Mouse (Mus musculus) limb, embryonic 12.5 days (tissue): ENCODE data around the gene Best1. TPM values are rescaled to one million over a fixed set of nuclear protein-coding genes. Genes with fewer than 3 reads are reported as not detected.

Experiments
- ATAC-seq: fragments of 200-750 bp; cut with Nextera tagmentation; 2 replicates; pipeline ENCODE4 v1.8.0; 2017; ENCODE audit warnings: low read depth, moderate TSS enrichment; ENCODE audit not compliant: insufficient number of reproducible peaks, insufficient read depth, low FRiP score, low TSS enrichment
- H3K27ac ChIP-seq: fragments of 300-500 bp; sonication (generic); 2 replicates; pipeline ENCODE4 v1.5.1; 2016; ENCODE audit warnings: mild to moderate bottlenecking, moderate library complexity
- H3K27me3 ChIP-seq: fragments of 300-500 bp; sonication (generic); 2 replicates; pipeline ENCODE4 v1.6.1; 2016; ENCODE audit warnings: mild to moderate bottlenecking, moderate library complexity
- H3K36me3 ChIP-seq: fragments of 300-500 bp; sonication (generic); 2 replicates; pipeline ENCODE4 v1.6.1; 2016; ENCODE audit warnings: mild to moderate bottlenecking, moderate library complexity
- H3K4me1 ChIP-seq: fragments of 300-500 bp; sonication (generic); replicated peaks from 2 replicates; pipeline ENCODE4 v1.6.1; 2016
- H3K4me2 ChIP-seq: fragments of 300-500 bp; sonication (generic); 2 replicates; pipeline ENCODE4 v1.6.1; 2016; ENCODE audit warnings: mild to moderate bottlenecking, moderate library complexity
- H3K4me3 ChIP-seq: fragments of 300-500 bp; sonication (generic); replicated peaks from 2 replicates; pipeline ENCODE4 v1.5.1; 2016; ENCODE audit warnings: mild to moderate bottlenecking
- H3K9ac ChIP-seq: fragments of 300-500 bp; sonication (generic); replicated peaks from 2 replicates; pipeline ENCODE4 v1.6.1; 2016; ENCODE audit warnings: mild to moderate bottlenecking, moderate library complexity
- H3K9me3 ChIP-seq: fragments of 300-500 bp; sonication (generic); 2 replicates; pipeline ENCODE4 v1.6.1; 2016; ENCODE audit warnings: mild to moderate bottlenecking, moderate library complexity
- WGBS: fragments of 180-500 bp; shearing (Covaris S2); methylation state at CpG from one replicate; pipeline ENCODE4 v1.1.7; 2016; 5-methylcytosine and 5-hydroxymethylcytosine counted together
- polyA plus RNA-seq: library from polyadenylated mRNA; unstranded; fragments of >200 nt; fragmentation: Nextera tagmentation; extraction: Ambion mirVana; gene quantifications from 2 replicates; pipeline ENCODE4 v1.2.1, GENCODE M21; 2016

Best1 gene
- 2.2 and 2.3 TPM in 2 replicates for polyA plus RNA-seq

GRCm38 (mm10) chr19:10001206-10001969, at the start of gene Best1, which contains the start of gene Rab3il1:
Gene Best1 (minus strand): TSS chr19:10001633.
Gene Rab3il1 (plus strand): TSS chr19:10001669.
- H3K4me3 ChIP-seq = no peak within 1 kb of the TSS
- no peaks in the 10 kb centered on the region for H3K27me3 ChIP-seq
- H3K4me2 ChIP-seq = no peak within 1 kb of the TSS
- no peaks in the 10 kb centered on the region for H3K36me3 ChIP-seq
- 0 out of 2 replicates have a peak, but pooled peaks cover 6% of the 10 kb centered on the region for H3K9me3 ChIP-seq
- 76% methylated on average over 7 of the region's 7 CpGs for WGBS
- no peak within 1 kb of the TSS for H3K9ac ChIP-seq
- H3K27ac ChIP-seq = no peak within 1 kb of the TSS
- ATAC-seq = no peak
- H3K4me1 ChIP-seq = no peaks in the 10 kb centered on the region

- Histone ChIP-seq H3K9me3 (no peaks in the 10 kb centered on the region), H3K4me3 (no peak overlapping the region), H3K36me3 (no peaks in the 10 kb centered on the region), H3K27ac (no peak overlapping the region), H3K4me1 (peaks cover 6% of the 10 kb centered on the region), H3K9ac (no peak overlapping the region), H3K4me2 (no peak overlapping the region), H3K27me3 (no peaks in the 10 kb centered on the region)
- 68% methylated on average over 2 of the region's 2 CpGs for WGBS
- no peak for ATAC-seq
Observed at GRCm38 (mm10) chr19:10050438-10050837, 49.0 kb upstream of the Best1 start.

GRCm38 (mm10) chr19:10049533-10049932, 48.1 kb upstream of the Best1 start:
- Histone ChIP-seq H3K27ac (no peak overlapping the region), H3K9me3 (no peaks in the 10 kb centered on the region), H3K4me2 (no peak overlapping the region), H3K27me3 (no peaks in the 10 kb centered on the region), H3K36me3 (no peaks in the 10 kb centered on the region), H3K4me3 (no peak overlapping the region), H3K4me1 (peaks cover 6% of the 10 kb centered on the region), H3K9ac (no peak overlapping the region)
- ATAC-seq = no peak

- ATAC-seq = no peak
- Histone ChIP-seq H3K9me3 (no peaks in the 10 kb centered on the region), H3K4me2 (no peak overlapping the region), H3K36me3 (no peaks in the 10 kb centered on the region), H3K9ac (no peak overlapping the region), H3K4me3 (no peak overlapping the region), H3K27ac (no peak overlapping the region), H3K4me1 (peaks cover 12% of the 10 kb centered on the region), H3K27me3 (peaks cover 9% of the 10 kb centered on the region; the same call in 1 of the 2 replicates)
- WGBS = 62% methylated on average over 3 of the region's 3 CpGs
Observed at GRCm38 (mm10) chr19:10046983-10047382, 45.5 kb upstream of the Best1 start.

- Histone ChIP-seq H3K4me3 (no peak overlapping the region), H3K27ac (no peak overlapping the region), H3K36me3 (no peaks in the 10 kb centered on the region), H3K27me3 (peaks cover 9% of the 10 kb centered on the region; the same call in 1 of the 2 replicates), H3K9ac (no peak overlapping the region), H3K4me1 (peaks cover 16% of the 10 kb centered on the region), H3K9me3 (no peaks in the 10 kb centered on the region), H3K4me2 (no peak overlapping the region)
- ATAC-seq = no peak
- 67% methylated on average over 4 of the region's 4 CpGs for WGBS
Observed at GRCm38 (mm10) chr19:10046346-10046745, 44.9 kb upstream of the Best1 start.

- no peak overlapping the region for H3K9ac ChIP-seq
- no peaks in the 10 kb centered on the region for H3K9me3 ChIP-seq
- H3K4me2 ChIP-seq = no peak overlapping the region
- no peak overlapping the region for H3K27ac ChIP-seq
- peaks cover 22% of the 10 kb centered on the region for H3K4me1 ChIP-seq
- WGBS = 78% methylated on average over 2 of the region's 2 CpGs
- ATAC-seq = no peak
- no peaks in the 10 kb centered on the region for H3K36me3 ChIP-seq
- no peak overlapping the region for H3K4me3 ChIP-seq
- peaks cover 9% of the 10 kb centered on the region; the same call in 1 of the 2 replicates for H3K27me3 ChIP-seq
Observed at GRCm38 (mm10) chr19:10045707-10046106, 44.3 kb upstream of the Best1 start.

GRCm38 (mm10) chr19:10043643-10044042, 42.2 kb upstream of the Best1 start:
- no peak for ATAC-seq
- no peak overlapping the region for H3K27ac ChIP-seq
- peaks cover 25% of the 10 kb centered on the region for H3K4me1 ChIP-seq
- no peaks in the 10 kb centered on the region for H3K9me3 ChIP-seq
- no peak overlapping the region for H3K9ac ChIP-seq
- H3K4me3 ChIP-seq = no peak overlapping the region
- H3K4me2 ChIP-seq = no peak overlapping the region
- H3K27me3 ChIP-seq = peaks cover 9% of the 10 kb centered on the region; the same call in 1 of the 2 replicates
- H3K36me3 ChIP-seq = no peaks in the 10 kb centered on the region

- Histone ChIP-seq H3K27ac (no peak overlapping the region), H3K27me3 (peaks cover 9% of the 10 kb centered on the region; the same call in 1 of the 2 replicates), H3K4me1 (peaks cover 25% of the 10 kb centered on the region), H3K4me2 (no peak overlapping the region; the same call in 1 of the 2 replicates), H3K4me3 (no peak overlapping the region), H3K36me3 (no peaks in the 10 kb centered on the region), H3K9me3 (no peaks in the 10 kb centered on the region), H3K9ac (no peak overlapping the region)
- ATAC-seq = no peak
- 86% methylated on average over 4 of the region's 4 CpGs for WGBS
Observed at GRCm38 (mm10) chr19:10042816-10043215, 41.4 kb upstream of the Best1 start.

GRCm38 (mm10) chr19:10042232-10042631, 40.8 kb upstream of the Best1 start:
- peak overlapping the region; percentile 72 for H3K9ac ChIP-seq
- H3K4me1 ChIP-seq = peaks cover 25% of the 10 kb centered on the region
- peak overlapping the region; percentile 67 for H3K4me3 ChIP-seq
- H3K9me3 ChIP-seq = no peaks in the 10 kb centered on the region
- WGBS = 62% methylated on average over 6 of the region's 6 CpGs
- peak; percentile 21; the same call in 1 of the 2 replicates for ATAC-seq
- peaks cover 9% of the 10 kb centered on the region; the same call in 1 of the 2 replicates for H3K27me3 ChIP-seq
- no peaks in the 10 kb centered on the region for H3K36me3 ChIP-seq
- peak overlapping the region; percentile 98 for H3K4me2 ChIP-seq
- no peak overlapping the region for H3K27ac ChIP-seq

GRCm38 (mm10) chr19:10041388-10042148, 40.1 kb upstream of the Best1 start, which contains the start of gene Fads3:
Gene Fads3 (plus strand): TSS chr19:10041569.
- peak; percentile 73 for ATAC-seq
- 1% methylated on average over 68 of the region's 69 CpGs for WGBS
- Histone ChIP-seq H3K27me3 (peaks cover 9% of the 10 kb centered on the region; the same call in 1 of the 2 replicates), H3K36me3 (no peaks in the 10 kb centered on the region), H3K27ac (peak within 1 kb of the TSS; percentile 31), H3K9me3 (no peaks in the 10 kb centered on the region), H3K9ac (peak within 1 kb of the TSS; percentile 72), H3K4me3 (peak within 1 kb of the TSS; percentile 67), H3K4me1 (peaks cover 25% of the 10 kb centered on the region), H3K4me2 (peak within 1 kb of the TSS; percentile 98)

GRCm38 (mm10) chr19:10040866-10041387, 39.5 kb upstream of the Best1 start:
- Histone ChIP-seq H3K27ac (0 out of 2 replicates have a peak overlapping the region, but pooled peaks have one; percentile 31), H3K36me3 (peaks cover 2% of the 10 kb centered on the region; the same call in 1 of the 2 replicates), H3K4me2 (peak overlapping the region; percentile 98), H3K9ac (peak overlapping the region; percentile 72), H3K4me1 (peaks cover 25% of the 10 kb centered on the region), H3K9me3 (no peaks in the 10 kb centered on the region), H3K4me3 (peak overlapping the region; percentile 67), H3K27me3 (peaks cover 9% of the 10 kb centered on the region; the same call in 1 of the 2 replicates)
- ATAC-seq = 0 out of 2 replicates have a peak, but pooled peaks have one; percentile 2
- WGBS = 4% methylated on average over 19 of the region's 20 CpGs
